Mouse (Mus musculus) cerebellum, adult 2 months (tissue): Measurements from ENCODE around the gene Mosmo. TPM values are rescaled to one million over a fixed set of nuclear protein-coding genes. Genes with fewer than 3 reads are reported as not detected.

Experiments used
- DNase-seq, 2 experiments: peaks; one replicate each; pipeline ENCODE4 v3.0.0; 2021
- H3K27ac ChIP-seq: fragments of 200-500 bp; 2 replicates; pipeline ENCODE4 v1.5.1; 2012; ENCODE audit warnings: low read length, control low read depth, inconsistent platforms; ENCODE audit not compliant: insufficient read depth
- H3K27me3 ChIP-seq: fragments of 200-500 bp; 2 replicates; pipeline ENCODE4 v1.6.1; 2012; ENCODE audit warnings: inconsistent platforms, mild to moderate bottlenecking, low read length, moderate library complexity; ENCODE audit not compliant: control insufficient read depth, insufficient read depth
- H3K4me1 ChIP-seq: fragments of 200-500 bp; 2 replicates; pipeline ENCODE4 v1.6.1; 2011; ENCODE audit warnings: low read length; ENCODE audit not compliant: control insufficient read depth, insufficient read depth
- H3K4me3 ChIP-seq: fragments of 200-500 bp; replicated peaks from 2 replicates; pipeline ENCODE3; 2011; ENCODE audit warnings: mild to moderate bottlenecking, low read depth, low read length, control low read depth; ENCODE audit not compliant: insufficient read depth
- CTCF ChIP-seq: fragments of 200-500 bp; IDR thresholded peaks from 2 replicates; pipeline ENCODE4 v1.5.1; 2011; ENCODE audit warnings: low read depth, mild to moderate bottlenecking, control low read depth, low read length, moderate library complexity, borderline replicate concordance; ENCODE audit not compliant: insufficient read depth
- POLR2A ChIP-seq: fragments of 200-500 bp; IDR thresholded peaks from 2 replicates; pipeline ENCODE4 v1.6.1; 2011; ENCODE audit warnings: low read length, control low read depth, borderline replicate concordance; ENCODE audit not compliant: insufficient read depth
- WGBS: fragments of 180-500 bp; shearing (Covaris S2); methylation state at CpG from one replicate; pipeline ENCODE4 v1.1.7; 2018; 5-methylcytosine and 5-hydroxymethylcytosine counted together
- polyA plus RNA-seq: library from polyadenylated mRNA; depleted of rRNA; stranded (reverse); fragments of >200 nt; gene quantifications from 2 replicates; pipeline ENCODE4 v1.2.3, GENCODE M21; 2012

Gene Mosmo
- polyA plus RNA-seq, 1 experiment = 32.1 TPM

DNA sequence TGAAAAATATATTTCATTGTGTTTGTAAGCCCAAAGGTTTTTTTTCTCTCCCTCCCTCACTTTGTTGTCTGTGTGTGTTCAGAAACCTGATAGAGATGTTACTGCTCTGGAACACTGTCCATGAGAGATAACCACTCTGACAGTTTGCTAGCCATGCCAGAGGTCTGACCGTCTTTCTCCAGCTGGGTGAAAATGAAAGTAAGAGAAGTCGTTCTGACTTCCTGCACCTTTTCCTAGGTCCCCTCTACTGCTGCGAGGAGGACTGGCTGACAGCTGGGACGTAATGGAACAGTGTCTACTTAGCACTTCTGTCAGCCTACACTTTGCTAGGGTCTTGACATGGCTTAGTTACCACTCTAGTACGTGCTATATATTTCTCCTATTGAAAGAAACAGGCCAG lies 52.2 kb downstream of the Mosmo start:
- WGBS = 88% methylated on average over 5 of the region's 5 CpGs
- Histone ChIP-seq H3K4me3 (no peak overlapping the region), H3K27ac (no peak overlapping the region), H3K4me1 (no peaks in the 10 kb centered on the region), H3K27me3 (no peaks in the 10 kb centered on the region)
- DNase-seq = no peak
- TF ChIP-seq POLR2A = no peak
- no peak for TF ChIP-seq CTCF

DNA sequence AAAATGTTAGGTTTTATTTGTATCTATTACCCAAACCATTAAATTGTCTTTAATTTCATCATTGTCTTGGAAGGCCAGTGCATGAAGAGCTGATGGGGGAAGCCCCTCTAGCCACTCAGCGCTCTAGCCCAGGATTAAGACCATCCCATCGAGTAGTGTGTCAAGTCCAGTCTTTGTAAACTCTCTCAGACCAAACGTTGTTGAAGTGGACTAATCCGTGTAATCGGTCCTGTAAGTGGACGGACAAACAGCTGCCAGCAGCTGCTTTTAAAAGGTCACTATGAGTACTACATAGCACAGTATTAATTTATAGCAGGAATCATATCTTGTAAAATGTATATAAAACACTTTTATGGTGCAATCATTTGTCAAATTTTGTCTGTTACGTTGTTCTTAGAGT lies 55.5 kb downstream of the Mosmo start:
- no peak for TF ChIP-seq CTCF
- TF ChIP-seq POLR2A = no peak
- no peak overlapping the region for H3K4me3 ChIP-seq
- H3K27me3 ChIP-seq = no peaks in the 10 kb centered on the region
- DNase-seq = no peak
- H3K27ac ChIP-seq = no peak overlapping the region
- H3K4me1 ChIP-seq = no peaks in the 10 kb centered on the region
- 89% methylated on average over 7 of the region's 7 CpGs for WGBS

DNA sequence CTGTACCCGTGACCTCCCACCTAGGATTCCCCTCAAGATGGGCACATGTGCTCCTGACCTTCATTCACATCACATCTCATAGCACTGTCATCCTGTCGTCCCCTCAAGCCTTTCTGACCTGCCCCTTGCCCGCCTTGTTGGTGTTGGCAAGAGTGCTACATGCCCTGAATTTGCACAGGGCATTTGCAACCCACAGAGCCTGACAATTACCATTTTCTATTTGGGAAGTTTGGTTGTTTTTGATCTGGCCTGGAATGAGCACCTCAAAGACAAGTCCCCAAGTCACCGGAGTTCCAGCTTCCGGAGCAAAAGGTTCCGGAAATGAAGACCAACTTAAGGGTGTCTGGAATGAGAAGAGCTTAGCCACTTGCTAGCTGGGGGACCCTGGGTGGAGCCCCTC lies 61.6 kb downstream of the Mosmo start, which contains the start of gene Vwa3a:
Vwa3a (plus strand) TSS at position 301 of the 400 bp plus-strand sequence.
- DNase-seq = no peak
- WGBS = 70% methylated on average over 6 of the region's 6 CpGs
- H3K4me3 ChIP-seq = no peak within 1 kb of the TSS
- H3K27ac ChIP-seq = no peak within 1 kb of the TSS
- no peaks in the 10 kb centered on the region for H3K4me1 ChIP-seq
- H3K27me3 ChIP-seq = no peaks in the 10 kb centered on the region
- TF ChIP-seq CTCF (no peak), POLR2A (no peak)

DNA sequence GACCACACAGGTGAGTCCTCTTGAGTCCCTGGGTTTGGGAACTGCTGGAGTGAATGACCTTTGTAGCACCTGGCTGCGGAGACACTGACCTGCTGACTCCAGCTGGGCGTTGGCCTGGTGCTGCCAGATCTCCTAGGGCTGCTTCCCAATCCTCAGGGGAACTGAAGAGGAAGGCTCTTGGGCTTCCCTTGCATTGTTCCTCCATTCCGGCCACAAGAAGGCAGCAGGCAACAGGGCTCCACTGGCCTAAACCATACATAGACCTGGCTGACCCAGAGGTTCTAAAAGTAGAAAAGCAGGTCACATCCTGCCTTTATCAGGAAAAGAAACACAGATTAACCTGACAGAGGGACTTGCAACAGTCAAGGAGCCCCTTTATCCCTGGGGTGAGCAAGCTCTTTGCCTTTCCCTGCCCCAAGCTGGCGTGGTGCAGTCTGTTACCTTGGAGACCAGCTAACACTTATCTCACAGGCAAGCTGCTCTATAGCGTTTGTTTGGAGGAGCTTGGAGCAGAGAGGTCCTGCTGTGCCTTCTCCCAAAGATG lies 62.2 kb downstream of the Mosmo start:
- H3K4me1 ChIP-seq = no peaks in the 10 kb centered on the region
- H3K4me3 ChIP-seq = no peak overlapping the region
- WGBS = 6% methylated on average over 5 of the region's 5 CpGs
- H3K27me3 ChIP-seq = no peaks in the 10 kb centered on the region
- TF ChIP-seq CTCF (no peak), POLR2A (no peak)
- DNase-seq = no peak
- no peak overlapping the region for H3K27ac ChIP-seq

DNA sequence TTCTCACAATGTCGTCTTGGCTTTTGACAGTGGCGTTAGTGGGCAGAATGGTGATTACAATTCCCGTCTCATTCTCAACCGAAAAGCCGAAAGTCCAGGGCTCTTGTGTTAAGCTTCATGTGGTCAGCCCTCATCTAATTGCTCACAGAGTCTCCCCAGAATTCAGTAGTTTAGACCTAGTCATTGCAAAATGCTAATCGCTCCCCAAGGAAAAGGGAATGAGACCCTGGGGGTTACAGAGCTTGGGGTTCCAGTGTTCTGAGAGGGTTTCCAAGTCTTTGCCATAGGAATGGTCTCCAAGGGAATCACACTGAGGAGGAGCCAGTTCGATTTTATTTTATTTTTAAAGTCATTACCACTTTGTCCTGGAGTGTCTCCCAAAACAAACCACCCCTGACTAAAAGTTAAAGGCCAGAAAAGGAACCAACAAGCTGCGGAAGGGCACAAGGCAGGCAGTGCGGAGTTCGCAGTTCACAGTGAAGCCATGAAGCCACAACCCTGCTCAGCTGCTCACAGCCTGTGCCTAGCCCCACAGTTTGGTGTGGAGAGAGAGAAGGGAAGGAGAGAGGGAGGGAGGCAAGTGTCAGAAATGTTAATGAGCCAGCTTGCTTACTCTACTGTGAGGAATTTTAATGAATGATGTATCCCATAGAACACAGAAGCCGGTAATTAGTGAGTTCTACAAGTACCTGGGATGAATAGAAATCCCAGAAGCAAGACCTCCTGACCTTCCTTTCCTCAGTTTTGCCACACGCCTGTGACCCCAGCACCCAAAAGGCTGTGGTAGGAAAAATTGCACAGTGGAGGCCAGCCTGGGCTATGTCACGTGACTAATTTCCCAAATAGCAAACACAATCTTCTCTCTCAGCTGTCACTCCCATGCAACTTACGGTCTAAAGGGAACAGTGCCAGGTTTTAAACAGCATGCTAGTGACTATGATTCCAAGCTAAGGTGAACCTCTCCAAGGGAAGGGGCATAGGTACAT lies 66.2 kb downstream of the Mosmo start:
- 65% methylated on average over 14 of the region's 14 CpGs for WGBS
- no peak overlapping the region for H3K27ac ChIP-seq
- TF ChIP-seq POLR2A (no peak), CTCF (no peak)
- no peaks in the 10 kb centered on the region for H3K27me3 ChIP-seq
- H3K4me3 ChIP-seq = no peak overlapping the region
- no peak for DNase-seq
- H3K4me1 ChIP-seq = no peaks in the 10 kb centered on the region

DNA sequence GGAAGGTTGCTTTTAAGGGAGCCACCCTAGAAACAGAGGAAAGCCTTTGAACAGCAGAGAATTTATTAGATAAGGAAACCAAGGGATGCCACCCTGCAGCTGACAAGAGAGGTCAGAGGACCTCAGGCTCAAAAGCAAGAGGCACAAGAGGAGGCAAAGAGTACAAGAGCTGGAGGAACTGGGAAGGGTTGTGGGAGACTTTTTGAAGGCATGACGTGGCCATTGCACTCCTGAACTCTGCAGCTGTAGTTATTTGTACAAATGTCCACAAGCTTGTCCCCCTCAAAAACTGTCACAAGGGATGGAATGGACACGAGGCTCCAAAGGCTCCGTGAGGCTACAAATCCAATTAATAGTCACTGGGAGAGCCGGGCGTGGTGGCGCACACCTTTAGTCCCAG lies 67.2 kb downstream of the Mosmo start:
- WGBS = 94% methylated on average over 6 of the region's 6 CpGs
- no peak overlapping the region for H3K27ac ChIP-seq
- no peaks in the 10 kb centered on the region for H3K27me3 ChIP-seq
- no peak for DNase-seq
- H3K4me1 ChIP-seq = no peaks in the 10 kb centered on the region
- no peak overlapping the region for H3K4me3 ChIP-seq
- no peak for TF ChIP-seq CTCF
- no peak for TF ChIP-seq POLR2A

DNA sequence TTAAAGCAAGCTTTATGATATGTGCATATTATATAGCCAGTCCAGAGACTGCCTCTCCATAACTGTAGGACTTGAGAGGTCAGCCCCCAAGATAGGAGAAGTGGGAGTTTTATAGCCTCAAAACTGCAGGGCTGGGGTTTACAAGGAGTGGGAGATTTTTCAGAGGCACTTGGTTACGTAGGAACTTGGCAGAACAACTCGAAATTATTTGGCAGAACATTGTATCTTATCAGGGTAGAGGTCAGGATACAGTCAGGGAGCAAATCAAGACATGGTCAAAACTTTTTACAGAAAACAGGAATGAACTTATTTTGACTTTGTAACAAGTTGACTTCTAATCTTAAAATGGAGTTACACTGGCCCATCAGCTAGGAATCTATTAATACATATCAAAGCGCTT lies 68.6 kb downstream of the Mosmo start:
- H3K27me3 ChIP-seq = no peaks in the 10 kb centered on the region
- no peak for DNase-seq
- H3K27ac ChIP-seq = no peak overlapping the region
- no peak overlapping the region for H3K4me3 ChIP-seq
- 48% methylated on average over 3 of the region's 3 CpGs for WGBS
- no peak for TF ChIP-seq POLR2A
- TF ChIP-seq CTCF = no peak
- H3K4me1 ChIP-seq = no peaks in the 10 kb centered on the region

DNA sequence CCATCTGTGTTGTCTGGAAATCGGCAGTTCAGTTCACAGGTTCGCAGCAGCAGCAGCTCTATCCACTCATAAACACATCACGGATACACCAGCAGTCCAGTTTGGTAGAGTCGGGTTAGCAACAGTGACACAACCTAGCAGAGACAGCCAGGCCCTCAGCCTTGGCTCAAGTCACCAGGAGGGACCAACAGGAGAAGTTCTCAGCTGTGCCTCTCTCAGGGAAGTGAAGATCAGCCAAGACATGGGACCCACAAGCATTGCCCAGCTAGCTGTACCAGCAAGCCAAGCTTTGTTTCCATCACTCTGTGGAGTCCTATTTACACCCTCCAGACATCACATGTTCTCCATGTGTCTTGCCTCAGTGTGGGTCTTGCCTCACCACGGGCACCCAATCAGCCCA lies 69.4 kb downstream of the Mosmo start:
- Histone ChIP-seq H3K4me1 (no peaks in the 10 kb centered on the region), H3K27me3 (no peaks in the 10 kb centered on the region), H3K4me3 (no peak overlapping the region), H3K27ac (no peak overlapping the region)
- no peak for DNase-seq
- WGBS = 86% methylated on average over 5 of the region's 5 CpGs
- TF ChIP-seq POLR2A (no peak), CTCF (no peak)
